Mouse (Mus musculus): ENCODE results near the gene Arhgap31. TPM values are rescaled to one million over a fixed set of nuclear protein-coding genes. Genes with fewer than 3 reads are reported as not detected.

Gene Arhgap31
- total RNA-seq, 2 experiments from 2014 or later, result 22.1 to 28.5 TPM

DNA sequence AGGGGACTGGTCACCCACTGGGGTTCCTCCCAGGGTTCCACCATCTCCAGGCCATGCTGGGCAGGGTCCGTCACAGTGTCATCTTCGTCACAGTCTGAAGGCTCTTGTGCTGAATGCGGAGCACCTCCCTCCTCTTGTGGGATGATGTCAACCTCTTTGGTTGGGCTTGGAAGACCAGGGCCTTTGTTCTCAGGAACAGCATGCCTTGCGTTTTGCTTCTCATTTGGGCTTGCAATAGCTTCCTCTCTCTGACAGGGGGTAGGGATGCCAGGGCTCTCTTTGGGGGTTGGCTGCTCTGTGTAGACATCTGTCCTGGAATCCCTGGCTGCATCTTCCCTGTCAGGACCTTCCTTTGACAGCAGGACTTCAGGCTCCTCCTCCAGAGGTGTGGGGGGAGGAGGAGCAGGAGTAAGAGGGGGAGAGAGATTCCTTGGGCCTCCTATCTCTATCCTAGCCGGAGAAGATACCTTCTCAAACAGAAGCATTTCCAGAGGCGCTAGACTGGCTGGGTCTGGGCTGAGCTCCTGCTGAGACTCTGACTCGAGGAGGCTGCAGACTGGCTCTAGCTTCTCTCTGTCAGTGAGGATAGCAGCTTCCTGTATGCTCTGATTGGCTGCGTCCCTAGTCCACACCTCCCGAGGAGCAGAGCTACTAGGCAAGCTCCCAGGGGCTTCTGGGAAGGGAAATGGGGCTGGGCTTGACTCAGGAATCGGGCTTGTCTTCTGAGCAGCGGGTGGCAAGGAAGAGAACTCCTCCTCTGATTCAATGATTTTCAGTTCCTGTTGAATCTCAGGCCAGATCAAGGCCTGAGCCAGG is 109.9 kb downstream of the Arhgap31 start:
- DNase-seq, result peak; percentile 46

DNA sequence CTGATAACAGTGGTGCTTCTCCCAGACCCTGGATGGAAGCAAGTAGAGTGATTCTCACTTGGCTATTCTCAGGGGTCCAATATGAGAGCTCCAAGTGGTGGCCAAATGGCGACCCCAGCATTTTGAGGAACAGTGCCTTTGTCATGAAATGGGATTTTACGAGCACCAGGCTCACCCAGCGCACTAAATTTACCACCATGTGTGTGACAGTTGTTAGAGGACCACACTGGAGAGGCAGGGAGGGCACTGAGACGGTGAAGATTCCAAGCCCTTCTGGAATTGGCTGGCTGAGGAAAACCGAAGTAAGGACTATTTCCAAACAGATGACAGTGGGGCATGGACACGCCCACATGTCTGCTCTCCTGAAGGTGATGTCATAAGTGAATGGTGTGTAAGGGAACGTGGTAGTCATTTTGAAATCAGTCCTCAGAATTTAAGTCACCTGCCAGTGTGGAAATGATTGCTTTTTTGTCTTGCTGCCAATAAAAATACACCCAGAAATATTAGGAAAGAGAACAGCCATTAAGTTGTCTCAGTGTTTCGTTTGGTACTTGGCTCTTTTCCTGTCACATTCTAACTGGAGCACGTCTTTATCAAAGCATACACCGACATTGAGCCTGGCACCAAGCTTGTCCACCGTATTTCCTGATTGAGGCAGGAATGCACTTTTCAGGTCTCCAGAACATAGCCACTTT is 113.9 kb downstream of the Arhgap31 start:
- DNase-seq, result no peak

- DNase-seq, result no peak
Measured at GRCm38 (mm10) chr16:38596651-38597050, 116.4 kb downstream of the Arhgap31 start.

DNA sequence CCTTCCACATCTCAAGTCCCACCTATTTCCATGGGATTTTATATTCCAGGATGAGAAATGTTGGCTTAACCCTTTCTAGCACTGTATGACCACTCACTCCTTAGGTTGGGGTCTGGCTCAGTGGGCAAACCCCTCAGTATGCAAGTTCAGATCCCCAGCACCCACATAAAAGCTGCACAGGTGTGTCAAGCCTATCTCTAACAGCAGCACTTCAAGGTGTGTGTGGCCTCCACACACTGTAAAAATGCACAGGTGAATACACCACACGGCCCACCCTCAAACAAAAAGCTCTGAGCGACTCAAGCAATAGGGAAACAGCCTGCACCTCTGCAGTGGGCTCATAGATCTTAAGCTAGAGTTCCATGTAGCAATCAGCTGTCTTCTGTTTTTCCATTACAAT is 117.0 kb downstream of the Arhgap31 start:
- no peak for DNase-seq

- no peak for DNase-seq
Measured at GRCm38 (mm10) chr16:38594435-38594834, 118.6 kb downstream of the Arhgap31 start.

DNA sequence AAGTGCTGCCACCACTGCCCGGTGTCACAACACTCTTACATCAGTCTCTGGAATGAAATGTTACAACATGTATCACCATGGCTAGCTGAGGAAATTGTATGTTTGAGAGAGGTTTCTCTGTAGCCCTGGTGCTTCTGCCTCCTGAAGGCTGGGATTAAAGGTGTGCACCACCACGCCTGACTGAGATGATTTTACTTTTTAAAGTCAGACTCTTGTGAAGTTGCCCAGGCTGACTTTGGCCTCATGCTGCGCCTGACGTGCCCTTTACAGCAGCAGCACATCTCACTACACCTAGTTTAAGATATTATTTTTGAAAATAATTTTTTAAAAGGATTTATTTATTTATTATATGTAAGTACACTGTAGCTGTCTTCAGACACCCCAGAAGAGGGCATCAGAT is 120.1 kb downstream of the Arhgap31 start:
- DNase-seq, result no peak

GRCm38 (mm10) chr16:38592026-38592678 is 120.9 kb downstream of the Arhgap31 start:
- no peak for DNase-seq

DNA sequence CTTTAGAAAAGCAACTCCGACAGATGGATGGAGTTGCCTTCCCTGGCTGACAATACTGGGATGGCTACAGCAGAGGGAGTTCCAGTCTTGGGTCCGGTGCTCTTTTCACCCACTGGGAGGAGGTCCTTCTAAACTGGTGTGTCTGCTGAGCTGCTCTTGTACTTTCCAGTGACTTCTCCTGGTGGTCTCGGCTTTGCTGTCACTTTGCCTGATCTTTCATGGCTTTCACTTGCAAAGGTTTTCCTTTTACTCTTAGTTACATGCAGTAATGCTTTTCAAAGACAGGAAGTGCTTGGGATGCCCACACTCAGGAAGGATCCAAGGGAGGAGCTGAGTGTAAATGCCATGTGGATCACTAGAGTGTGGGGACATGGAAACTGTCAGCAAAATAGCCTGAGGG is 121.6 kb downstream of the Arhgap31 start:
- no peak for DNase-seq

DNA sequence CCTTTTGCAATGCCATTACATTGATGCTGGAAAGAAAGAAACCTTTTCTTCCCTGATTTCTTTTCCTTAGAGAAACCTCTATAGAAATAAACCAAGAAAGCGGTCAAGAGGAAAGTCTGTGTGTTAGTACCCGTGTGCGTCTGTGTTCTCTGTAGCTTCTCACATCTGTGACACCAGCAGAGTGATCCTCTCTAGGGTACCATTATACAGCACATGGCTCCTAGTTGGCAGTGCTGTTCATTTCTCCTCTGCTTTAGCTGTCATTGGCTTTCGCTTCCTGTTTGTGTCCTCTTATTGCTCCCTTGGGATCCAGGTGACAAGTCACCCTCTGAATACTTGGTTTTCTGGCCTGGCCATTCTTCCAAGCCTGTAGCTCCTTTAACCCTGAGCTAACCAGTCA is 125.5 kb downstream of the Arhgap31 start:
- no peak for DNase-seq

- no peak for DNase-seq
Measured at GRCm38 (mm10) chr16:38587163-38587562, 125.9 kb downstream of the Arhgap31 start.

GRCm38 (mm10) chr16:38585186-38585585 is 127.9 kb downstream of the Arhgap31 start:
- DNase-seq, result no peak

GRCm38 (mm10) chr16:38584761-38585160 is 128.3 kb downstream of the Arhgap31 start:
- no peak for DNase-seq

- DNase-seq, result no peak
Measured at GRCm38 (mm10) chr16:38571481-38571880, 141.6 kb downstream of the Arhgap31 start.

GRCm38 (mm10) chr16:38568192-38568591 is 144.9 kb downstream of the Arhgap31 start:
- no peak for DNase-seq

DNA sequence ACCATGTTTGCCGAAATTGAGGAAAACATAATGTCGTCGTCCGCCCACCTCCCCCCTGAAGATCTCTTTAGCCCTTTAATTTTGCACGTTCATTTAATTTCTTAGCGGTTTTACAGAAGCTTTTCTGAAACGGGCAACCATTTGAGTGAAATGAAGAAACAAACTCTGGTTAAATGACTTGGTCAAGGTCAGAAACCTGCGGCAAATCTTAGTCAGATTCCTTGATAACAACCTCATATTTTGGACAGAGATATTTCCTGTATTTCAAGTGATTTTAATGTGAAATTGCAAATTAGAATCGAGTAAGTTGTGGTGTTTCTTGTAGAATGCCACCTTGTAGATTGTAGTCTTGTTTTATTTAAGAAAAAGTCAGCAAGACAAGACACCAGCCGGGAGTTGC is 149.6 kb downstream of the Arhgap31 start:
- DNase-seq, result no peak

GRCm38 (mm10) chr16:38562968-38563327 is 150.1 kb downstream of the Arhgap31 start:
- DNase-seq, result no peak

GRCm38 (mm10) chr16:38562131-38562967 is 150.7 kb downstream of the Arhgap31 start:
- DNase-seq, result peak; percentile 97

- no peak for DNase-seq
Measured at GRCm38 (mm10) chr16:38558221-38558748, 154.8 kb downstream of the Arhgap31 start, which contains the start of gene Tmem39a. TSS of gene Tmem39a (plus strand) at chr16:38558698.

- DNase-seq, result no peak
Measured at GRCm38 (mm10) chr16:38555988-38556387, 157.1 kb downstream of the Arhgap31 start.

GRCm38 (mm10) chr16:38549479-38550396 is 163.3 kb downstream of the Arhgap31 start, which contains the start of gene Poglut1:
TSS of gene Poglut1 (minus strand) at chr16:38550258.
- peak; percentile 78 for DNase-seq
